Mouse (Mus musculus): ENCODE measurements at regions not wholly inside any gene's neighbourhood (a gene's known extent, or its start where the extent isn't known, plus 50 kb on each side); places are given as distances from the start of the nearest gene placed in this dataset.

- TF ChIP-seq POLR2A (IDR thresholded peaks at IDR 0.05; ENCODE audit: control insufficient read depth, low read depth, low read length) (no peak), CTCF (IDR thresholded peaks at IDR 0.05; ENCODE audit: control insufficient read depth, insufficient read depth, insufficient replicate concordance, low read depth, low read length) (no peak)
Observed at GRCm38 (mm10) chr16:92965651-92966050, 139.7 kb upstream of the Runx1 start.
